In genomic region chr7:113147391-113148332, GRCm38 (mm10) we compare ENCODE assay signal across 8 mouse cellular contexts. TPM values are rescaled to one million over a fixed set of nuclear protein-coding genes. Genes with fewer than 3 reads are reported as not detected.
DNase-seq lines count a peak whose midpoint lies in the region; ATAC-seq and TF ChIP-seq lines count a peak whose summit lies in the region.

No protein-coding gene starts in this region.

- TF ChIP-seq CTCF in intestine, postnatal 0 days (IDR thresholded peaks at IDR 0.05; ENCODE audit: low read depth): no peak

- WGBS in hindbrain, embryonic 16.5 days: 25% methylated on average over 16 of the region's 16 CpGs
- 43% methylated on average over 16 of the region's 16 CpGs for WGBS in liver, embryonic 11.5 days
- WGBS in kidney, embryonic 16.5 days: 51% methylated on average over 16 of the region's 16 CpGs
- 56% methylated on average over 16 of the region's 16 CpGs for WGBS in intestine, postnatal 0 days

- H3K9ac ChIP-seq in hindbrain, embryonic 16.5 days (ENCODE audit: low read depth, low read length): no peak overlapping the region
- H3K9ac ChIP-seq in liver, embryonic 11.5 days (ENCODE audit: low read depth, low read length): no peak overlapping the region
- H3K9ac ChIP-seq in kidney, embryonic 16.5 days (replicated peaks; ENCODE audit: low read length): no peak overlapping the region
- H3K9ac ChIP-seq in intestine, postnatal 0 days (ENCODE audit: low read depth, low read length): no peak overlapping the region

- no peaks in the 10 kb centered on the region for H3K9me3 ChIP-seq in hindbrain, embryonic 16.5 days (ENCODE audit: control insufficient read depth, low read length)
- H3K9me3 ChIP-seq in liver, embryonic 11.5 days (ENCODE audit: control insufficient read depth, low read length): no peaks in the 10 kb centered on the region
- H3K9me3 ChIP-seq in kidney, embryonic 16.5 days (ENCODE audit: low read length): no peaks in the 10 kb centered on the region
- no peaks in the 10 kb centered on the region for H3K9me3 ChIP-seq in intestine, postnatal 0 days (ENCODE audit: control insufficient read depth)

- ATAC-seq in hindbrain, embryonic 16.5 days: peak; percentile 54
- no peak for ATAC-seq in liver, embryonic 11.5 days (replicated peaks; ENCODE audit: low FRiP score)
- ATAC-seq in kidney, embryonic 16.5 days (ENCODE audit: low FRiP score, low TSS enrichment): no peak
- no peak for ATAC-seq in intestine, postnatal 0 days

- DNase-seq in adrenal gland, postnatal 10 days: peak; percentile 42
- DNase-seq in adrenal gland, adult 18-20 months (ENCODE audit: low spot score in 2 of 2): no peak
- peak; percentile 49 for DNase-seq in cerebellum, adult 8-10 months
- peak; percentile 74 for DNase-seq in forelimb bud, embryonic 11.5 days (ENCODE audit: low read depth, low spot score)
- DNase-seq in liver, embryonic 11.5 days (ENCODE audit: low spot score): no peak

- no peaks in the 10 kb centered on the region for H3K27me3 ChIP-seq in hindbrain, embryonic 16.5 days (replicated peaks; ENCODE audit: control insufficient read depth, insufficient read depth, low read length)
- 0 out of 2 replicates have a peak, but pooled peaks cover 7% of the 10 kb centered on the region for H3K27me3 ChIP-seq in liver, embryonic 11.5 days (replicated peaks; ENCODE audit: control insufficient read depth, insufficient read depth, low read length)
- 0 out of 2 replicates have a peak, but pooled peaks cover 2% of the 10 kb centered on the region for H3K27me3 ChIP-seq in kidney, embryonic 16.5 days (ENCODE audit: insufficient read depth, low read length)
- 0 out of 2 replicates have a peak, but pooled peaks cover 4% of the 10 kb centered on the region for H3K27me3 ChIP-seq in intestine, postnatal 0 days (replicated peaks; ENCODE audit: control insufficient read depth, insufficient read depth, low read length)

- no peaks in the 10 kb centered on the region for H3K36me3 ChIP-seq in hindbrain, embryonic 16.5 days (ENCODE audit: control insufficient read depth, insufficient read depth, low read length)
- no peaks in the 10 kb centered on the region for H3K36me3 ChIP-seq in liver, embryonic 11.5 days (ENCODE audit: control insufficient read depth, insufficient read depth, low read length)
- no peaks in the 10 kb centered on the region for H3K36me3 ChIP-seq in kidney, embryonic 16.5 days (ENCODE audit: insufficient read depth, low read length)
- no peaks in the 10 kb centered on the region for H3K36me3 ChIP-seq in intestine, postnatal 0 days (ENCODE audit: control insufficient read depth, insufficient read depth)

- H3K4me2 ChIP-seq in hindbrain, embryonic 16.5 days (ENCODE audit: low read length): no peak overlapping the region
- H3K4me2 ChIP-seq in liver, embryonic 11.5 days: no peak overlapping the region
- no peak overlapping the region for H3K4me2 ChIP-seq in kidney, embryonic 16.5 days (replicated peaks; ENCODE audit: low read depth, low read length)
- no peak overlapping the region for H3K4me2 ChIP-seq in intestine, postnatal 0 days (replicated peaks; ENCODE audit: low read depth)

- no peak overlapping the region for H3K27ac ChIP-seq in hindbrain, embryonic 16.5 days (ENCODE audit: low read depth, low read length)
- no peak overlapping the region for H3K27ac ChIP-seq in liver, embryonic 11.5 days (ENCODE audit: low read depth, low read length)
- no peak overlapping the region for H3K27ac ChIP-seq in kidney, embryonic 16.5 days (ENCODE audit: low read length)
- H3K27ac ChIP-seq in intestine, postnatal 0 days (ENCODE audit: low read depth, low read length): no peak overlapping the region

- peaks cover 5% of the 10 kb centered on the region for H3K4me1 ChIP-seq in hindbrain, embryonic 16.5 days (ENCODE audit: control insufficient read depth, insufficient read depth, low read depth, low read length)
- H3K4me1 ChIP-seq in liver, embryonic 11.5 days (replicated peaks; ENCODE audit: control insufficient read depth, insufficient read depth, low read length): no peaks in the 10 kb centered on the region
- peaks cover 9% of the 10 kb centered on the region; the same call in 1 of the 2 replicates for H3K4me1 ChIP-seq in kidney, embryonic 16.5 days (ENCODE audit: insufficient read depth, low read length)
- H3K4me1 ChIP-seq in intestine, postnatal 0 days (replicated peaks; ENCODE audit: control insufficient read depth, insufficient read depth, low read length): no peaks in the 10 kb centered on the region

- H3K4me3 ChIP-seq in hindbrain, embryonic 16.5 days (ENCODE audit: low read length): no peak overlapping the region
- H3K4me3 ChIP-seq in liver, embryonic 11.5 days (ENCODE audit: low read depth, low read length): no peak overlapping the region
- H3K4me3 ChIP-seq in kidney, embryonic 16.5 days (ENCODE audit: low read length): no peak overlapping the region
- H3K4me3 ChIP-seq in intestine, postnatal 0 days (ENCODE audit: low read depth, low read length): no peak overlapping the region

RNA-seq across cellular contexts. Expression of gene Arntl, which starts 59.6 kb away (rescaled TPM):
- 10 to 100 TPM; 22.9 to 25.7 TPM for total RNA-seq in adrenal gland, postnatal 10 days (2021)
- 10 to 100 TPM; 41.9 to 45.7 TPM for total RNA-seq in adrenal gland, adult 18-20 months (2021)
- 21.2 and 21.7 TPM in 2 replicates for polyA plus RNA-seq in hindbrain, embryonic 16.5 days (2015; fragmentation: Nextera tagmentation; extraction: Ambion mirVana)
- 8.4 and 9.5 TPM in 2 replicates for polyA plus RNA-seq in liver, embryonic 11.5 days (2014; fragmentation: Nextera tagmentation; extraction: Ambion mirVana)
- 9.7 and 10.5 TPM in 2 replicates for polyA plus RNA-seq in kidney, embryonic 16.5 days (2015; fragmentation: Nextera tagmentation; extraction: Ambion mirVana)
- polyA plus RNA-seq in intestine, postnatal 0 days (2015; fragmentation: Nextera tagmentation; extraction: Ambion mirVana): 5.3 and 5.4 TPM in 2 replicates

Comparison
In these comparisons a context has a peak if more than half of its experiments do, and no peak if none do; other contexts are left out.
1. DNase-seq: peak in adrenal gland, postnatal 10 days (single experiment), cerebellum, adult 8-10 months (single experiment) and forelimb bud, embryonic 11.5 days (single experiment); none in adrenal gland, adult 18-20 months (0 of 2) and liver, embryonic 11.5 days (single experiment).